ENCODE assay signal across 9 mouse cellular contexts in genomic region chr1:75190577-75190976, GRCm38 (mm10). TPM values are rescaled to one million over a fixed set of nuclear protein-coding genes. Genes with fewer than 3 reads are reported as not detected.
DNase-seq lines count a peak whose midpoint lies in the region; ATAC-seq and TF ChIP-seq lines count a peak whose summit lies in the region.
"Had no signal": no experiment of that assay in that cellular context is flagged by ENCODE, and none has a peak within 500 bp of the region (broad histone marks: within the 10 kb centered on the region; RNA-seq: fewer than 3 reads in every experiment).

No protein-coding gene starts in this region.

- peaks cover 13% of the 10 kb centered on the region for H3K4me1 ChIP-seq in liver, adult 2 months (ENCODE audit: control insufficient read depth, insufficient read depth, low read length)
- H3K4me1 ChIP-seq in limb, embryonic 12.5 days (replicated peaks), result peaks cover 17% of the 10 kb centered on the region
- peaks cover 33% of the 10 kb centered on the region for H3K4me1 ChIP-seq in neural tube, embryonic 13.5 days (replicated peaks)

- H3K27ac ChIP-seq in liver, adult 2 months (replicated peaks; ENCODE audit: insufficient read depth, low read depth, low read length), result no peak overlapping the region
- H3K27ac ChIP-seq in limb, embryonic 12.5 days, result no peak overlapping the region
- no peak overlapping the region for H3K27ac ChIP-seq in neural tube, embryonic 13.5 days (replicated peaks)

- peak overlapping the region; percentile 92 for H3K4me2 ChIP-seq in limb, embryonic 12.5 days
- peak overlapping the region; percentile 78 for H3K4me2 ChIP-seq in neural tube, embryonic 13.5 days

- TF ChIP-seq CTCF in liver, adult 2 months (IDR thresholded peaks at IDR 0.05; ENCODE audit: low read depth, low read length), result no peak

- no peak for TF ChIP-seq POLR2A in liver, adult 2 months (IDR thresholded peaks at IDR 0.05; ENCODE audit: extremely low read depth, insufficient read depth, low read length)

- H3K27me3 ChIP-seq in liver, adult 2 months (ENCODE audit: control insufficient read depth, insufficient read depth, low read length), result no peaks in the 10 kb centered on the region
- no peaks in the 10 kb centered on the region for H3K27me3 ChIP-seq in limb, embryonic 12.5 days
- H3K27me3 ChIP-seq in neural tube, embryonic 13.5 days, result no peaks in the 10 kb centered on the region

- H3K79me2 ChIP-seq in liver, adult 2 months (ENCODE audit: control insufficient read depth, insufficient read depth, low read length), result peaks cover 16% of the 10 kb centered on the region; the same call in 1 of the 2 replicates

- peak overlapping the region; percentile 93 for H3K9ac ChIP-seq in liver, adult 2 months (ENCODE audit: low read depth, low read length)
- peak overlapping the region; percentile 83 for H3K9ac ChIP-seq in limb, embryonic 12.5 days (replicated peaks)
- H3K9ac ChIP-seq in neural tube, embryonic 13.5 days, result peak overlapping the region; percentile 81

- no peak for DNase-seq in liver, adult 2 months (ENCODE audit: extremely low read depth, low read depth, low spot score)
- DNase-seq in liver, result no peak
- DNase-seq in adrenal gland, postnatal 4 days (ENCODE audit: low spot score in 2 of 2), result no peak
- no peak for DNase-seq in adrenal gland, adult 18-20 months (ENCODE audit: low spot score in 2 of 2)
- DNase-seq in urinary bladder, postnatal 10 days (ENCODE audit: low spot score), result no peak
- DNase-seq: lung, postnatal 36 days had no signal

- WGBS in liver, adult 2 months, result 24% methylated on average over 2 of the region's 2 CpGs
- WGBS in limb, embryonic 12.5 days, result 56% methylated on average over 2 of the region's 2 CpGs
- 81% methylated on average over 2 of the region's 2 CpGs for WGBS in neural tube, embryonic 13.5 days

- no peaks in the 10 kb centered on the region for H3K9me3 ChIP-seq in limb, embryonic 12.5 days
- H3K9me3 ChIP-seq in neural tube, embryonic 13.5 days, result no peaks in the 10 kb centered on the region

- H3K36me3 ChIP-seq in liver, adult 2 months (ENCODE audit: control insufficient read depth, insufficient read depth, low read length), result peaks cover 21% of the 10 kb centered on the region
- peaks cover 43% of the 10 kb centered on the region for H3K36me3 ChIP-seq in limb, embryonic 12.5 days
- peaks cover 51% of the 10 kb centered on the region for H3K36me3 ChIP-seq in neural tube, embryonic 13.5 days

- peak; percentile 58 for ATAC-seq in erythroblast, adult 5-6 weeks (replicated peaks; ENCODE audit: low FRiP score, poor library complexity, severe bottlenecking)
- ATAC-seq in limb, embryonic 12.5 days (ENCODE audit: insufficient number of reproducible peaks, insufficient read depth, low FRiP score, low TSS enrichment, low read depth), result no peak
- ATAC-seq in neural tube, embryonic 13.5 days (ENCODE audit: low read depth), result no peak

- H3K4me3 ChIP-seq in liver, adult 2 months (ENCODE audit: insufficient read depth, low read depth, low read length), result no peak overlapping the region
- peak overlapping the region; percentile 81 for H3K4me3 ChIP-seq in limb, embryonic 12.5 days (replicated peaks)
- no peak overlapping the region; the same call in 1 of the 2 replicates for H3K4me3 ChIP-seq in neural tube, embryonic 13.5 days

RNA-seq across cellular contexts. Expression of gene Ankzf1, which starts 1.4 kb away (rescaled TPM):
- 17.7 and 19.5 TPM in 2 replicates for total RNA-seq in liver, adult 2 months (2014; rRNA removed)
- polyA plus RNA-seq in liver, adult 2 months (2012; rRNA removed), result 12.5 and 16.6 TPM in 2 replicates
- 8.3 and 10.4 TPM in 2 replicates for total RNA-seq in erythroblast, adult 5-6 weeks (2015; ENCODE audit: low replicate concordance)
- 34.5 and 39.0 TPM in 2 replicates for total RNA-seq in erythroblast, adult 5-6 weeks (2017; ENCODE audit: low replicate concordance)
- 26.6 and 27.8 TPM in 2 replicates for polyA plus RNA-seq in limb, embryonic 12.5 days (2016; fragmentation: Nextera tagmentation; extraction: Ambion mirVana)
- polyA plus RNA-seq in neural tube, embryonic 13.5 days (2015; fragmentation: Nextera tagmentation; extraction: Ambion mirVana), result 22.2 and 24.4 TPM in 2 replicates
- total RNA-seq in adrenal gland, postnatal 4 days (2021), result 10 to 100 TPM; 23.0 to 27.3 TPM
- 10 to 100 TPM; 13.0 to 18.5 TPM for total RNA-seq in adrenal gland, adult 18-20 months (2021)

RNA-seq across cellular contexts. Expression of gene Atg9a, which starts 1.4 kb away (rescaled TPM):
- 23.5 and 35.8 TPM in 2 replicates for total RNA-seq in liver, adult 2 months (2014; rRNA removed)
- polyA plus RNA-seq in liver, adult 2 months (2012; rRNA removed), result 75.0 and 75.4 TPM in 2 replicates
- 107 and 131 TPM in 2 replicates for total RNA-seq in erythroblast, adult 5-6 weeks (2015; ENCODE audit: low replicate concordance)
- total RNA-seq in erythroblast, adult 5-6 weeks (2017; ENCODE audit: low replicate concordance), result 137 and 142 TPM in 2 replicates
- polyA plus RNA-seq in limb, embryonic 12.5 days (2016; fragmentation: Nextera tagmentation; extraction: Ambion mirVana), result 22.0 and 24.1 TPM in 2 replicates
- 49.4 and 50.8 TPM in 2 replicates for polyA plus RNA-seq in neural tube, embryonic 13.5 days (2015; fragmentation: Nextera tagmentation; extraction: Ambion mirVana)
- 10 to 100 TPM; 38.0 to 41.8 TPM for total RNA-seq in adrenal gland, postnatal 4 days (2021)
- 10 to 100 TPM; 38.0 to 42.7 TPM for total RNA-seq in adrenal gland, adult 18-20 months (2021)

RNA-seq across cellular contexts. Expression of gene Abcb6, which starts 10.4 kb away (rescaled TPM):
- 56.1 and 66.6 TPM in 2 replicates for total RNA-seq in liver, adult 2 months (2014; rRNA removed)
- 88.7 and 106 TPM in 2 replicates for polyA plus RNA-seq in liver, adult 2 months (2012; rRNA removed)
- total RNA-seq in erythroblast, adult 5-6 weeks (2015; ENCODE audit: low replicate concordance), result 78.2 and 93.0 TPM in 2 replicates
- total RNA-seq in erythroblast, adult 5-6 weeks (2017; ENCODE audit: low replicate concordance), result 62.9 and 70.7 TPM in 2 replicates
- 36.3 and 41.1 TPM in 2 replicates for polyA plus RNA-seq in limb, embryonic 12.5 days (2016; fragmentation: Nextera tagmentation; extraction: Ambion mirVana)
- 40.3 and 47.8 TPM in 2 replicates for polyA plus RNA-seq in neural tube, embryonic 13.5 days (2015; fragmentation: Nextera tagmentation; extraction: Ambion mirVana)
- 10 to 100 TPM; 42.1 TPM for total RNA-seq in adrenal gland, postnatal 4 days (2021)
- 10 to 100 TPM; 23.1 to 23.3 TPM for total RNA-seq in adrenal gland, adult 18-20 months (2021)

RNA-seq across cellular contexts. Expression of gene Glb1l, which starts 20.0 kb away (rescaled TPM):
- 3.7 and 4.8 TPM in 2 replicates for total RNA-seq in liver, adult 2 months (2014; rRNA removed)
- 2.1 and 2.5 TPM in 2 replicates for polyA plus RNA-seq in liver, adult 2 months (2012; rRNA removed)
- total RNA-seq in erythroblast, adult 5-6 weeks (2015; ENCODE audit: low replicate concordance), result 12.3 and 12.9 TPM in 2 replicates
- 8.1 and 8.6 TPM in 2 replicates for total RNA-seq in erythroblast, adult 5-6 weeks (2017; ENCODE audit: low replicate concordance)
- polyA plus RNA-seq in limb, embryonic 12.5 days (2016; fragmentation: Nextera tagmentation; extraction: Ambion mirVana), result 19.3 and 20.6 TPM in 2 replicates
- polyA plus RNA-seq in neural tube, embryonic 13.5 days (2015; fragmentation: Nextera tagmentation; extraction: Ambion mirVana), result 16.6 and 19.7 TPM in 2 replicates
- 10 to 100 TPM; 45.2 to 67.4 TPM for total RNA-seq in adrenal gland, postnatal 4 days (2021)
- 10 to 100 TPM; 16.6 to 22.8 TPM for total RNA-seq in adrenal gland, adult 18-20 months (2021)

RNA-seq across cellular contexts. Expression of gene Stk16, which starts 20.1 kb away (rescaled TPM):
- total RNA-seq in liver, adult 2 months (2014; rRNA removed), result 57.3 and 63.5 TPM in 2 replicates
- 190 and 221 TPM in 2 replicates for polyA plus RNA-seq in liver, adult 2 months (2012; rRNA removed)
- total RNA-seq in erythroblast, adult 5-6 weeks (2015; ENCODE audit: low replicate concordance), result 50.4 and 76.9 TPM in 2 replicates
- total RNA-seq in erythroblast, adult 5-6 weeks (2017; ENCODE audit: low replicate concordance), result 31.3 and 50.2 TPM in 2 replicates
- 131 and 134 TPM in 2 replicates for polyA plus RNA-seq in limb, embryonic 12.5 days (2016; fragmentation: Nextera tagmentation; extraction: Ambion mirVana)
- polyA plus RNA-seq in neural tube, embryonic 13.5 days (2015; fragmentation: Nextera tagmentation; extraction: Ambion mirVana), result 128 and 138 TPM in 2 replicates
- 100 to 1,000 TPM in 1 of 2 experiments, 10 to 100 TPM in 1; 96.8 to 110 TPM for total RNA-seq in adrenal gland, postnatal 4 days (2021)
- 100 to 1,000 TPM; 117 to 119 TPM for total RNA-seq in adrenal gland, adult 18-20 months (2021)
